Mouse (Mus musculus): Measurements from ENCODE around the gene Atp6v1e2. TPM values are rescaled to one million over a fixed set of nuclear protein-coding genes. Genes with fewer than 3 reads are reported as not detected.

Gene Atp6v1e2
- polyA plus RNA-seq, 1 experiment from 2014 or later, result not detected

GRCm38 (mm10) chr17:86913003-86913607 lies 34.6 kb downstream of the Atp6v1e2 start:
- no peaks in the 10 kb centered on the region for H3K4me1 ChIP-seq
- WGBS, result 75% methylated on average over 7 of the region's 7 CpGs
- H3K9ac ChIP-seq, result no peak overlapping the region
- no peaks in the 10 kb centered on the region for H3K36me3 ChIP-seq
- H3K9me3 ChIP-seq (replicated peaks), result 0 out of 2 replicates have a peak, but pooled peaks cover 2% of the 10 kb centered on the region
- no peak for ATAC-seq (ENCODE audit: insufficient number of reproducible peaks, low FRiP score, low TSS enrichment, low read depth)
- H3K4me3 ChIP-seq (replicated peaks), result no peak overlapping the region
- no peaks in the 10 kb centered on the region for H3K27me3 ChIP-seq
- H3K4me2 ChIP-seq (replicated peaks), result no peak overlapping the region
- no peak overlapping the region for H3K27ac ChIP-seq (replicated peaks)

GRCm38 (mm10) chr17:86911261-86911660 lies 36.4 kb downstream of the Atp6v1e2 start:
- Histone ChIP-seq H3K36me3 (no peaks in the 10 kb centered on the region), H3K27me3 (peaks cover 4% of the 10 kb centered on the region; the same call in 1 of the 2 replicates), H3K4me3 (replicated peaks) (no peak overlapping the region), H3K9me3 (replicated peaks) (0 out of 2 replicates have a peak, but pooled peaks cover 2% of the 10 kb centered on the region), H3K4me2 (replicated peaks) (no peak overlapping the region), H3K27ac (replicated peaks) (no peak overlapping the region), H3K4me1 (no peaks in the 10 kb centered on the region), H3K9ac (no peak overlapping the region)
- ATAC-seq (ENCODE audit: insufficient number of reproducible peaks, low FRiP score, low TSS enrichment, low read depth), result no peak
- 68% methylated on average over 5 of the region's 5 CpGs for WGBS

- Histone ChIP-seq H3K4me3 (replicated peaks) (no peak overlapping the region), H3K27me3 (peaks cover 4% of the 10 kb centered on the region; the same call in 1 of the 2 replicates), H3K36me3 (no peaks in the 10 kb centered on the region), H3K4me2 (replicated peaks) (no peak overlapping the region), H3K9ac (no peak overlapping the region), H3K9me3 (replicated peaks) (no peaks in the 10 kb centered on the region), H3K4me1 (peaks cover 10% of the 10 kb centered on the region), H3K27ac (replicated peaks) (no peak overlapping the region)
- WGBS, result 64% methylated on average over 14 of the region's 14 CpGs
- no peak for ATAC-seq (ENCODE audit: insufficient number of reproducible peaks, low FRiP score, low TSS enrichment, low read depth)
Observed at GRCm38 (mm10) chr17:86909733-86910495, 37.8 kb downstream of the Atp6v1e2 start.

- H3K9ac ChIP-seq, result no peak overlapping the region
- no peak overlapping the region for H3K27ac ChIP-seq (replicated peaks)
- peaks cover 10% of the 10 kb centered on the region for H3K4me1 ChIP-seq
- peaks cover 8% of the 10 kb centered on the region; the same call in 1 of the 2 replicates for H3K27me3 ChIP-seq
- ATAC-seq (ENCODE audit: insufficient number of reproducible peaks, low FRiP score, low TSS enrichment, low read depth), result no peak
- no peaks in the 10 kb centered on the region for H3K9me3 ChIP-seq (replicated peaks)
- no peak overlapping the region for H3K4me3 ChIP-seq (replicated peaks)
- 56% methylated on average over 8 of the region's 8 CpGs for WGBS
- H3K4me2 ChIP-seq (replicated peaks), result no peak overlapping the region
- no peaks in the 10 kb centered on the region for H3K36me3 ChIP-seq
Observed at GRCm38 (mm10) chr17:86908316-86908715, 39.4 kb downstream of the Atp6v1e2 start.

GRCm38 (mm10) chr17:86907092-86907491 lies 40.6 kb downstream of the Atp6v1e2 start:
- ATAC-seq (ENCODE audit: insufficient number of reproducible peaks, low FRiP score, low TSS enrichment, low read depth), result no peak
- WGBS, result 89% methylated on average over 3 of the region's 3 CpGs

GRCm38 (mm10) chr17:86906601-86907000 lies 41.1 kb downstream of the Atp6v1e2 start:
- WGBS, result 30% methylated on average over 6 of the region's 6 CpGs
- H3K27me3 ChIP-seq, result peaks cover 8% of the 10 kb centered on the region; the same call in 1 of the 2 replicates
- H3K27ac ChIP-seq (replicated peaks), result no peak overlapping the region
- no peak overlapping the region for H3K9ac ChIP-seq
- ATAC-seq (ENCODE audit: insufficient number of reproducible peaks, low FRiP score, low TSS enrichment, low read depth), result no peak
- H3K36me3 ChIP-seq, result no peaks in the 10 kb centered on the region
- H3K4me3 ChIP-seq (replicated peaks), result no peak overlapping the region
- peaks cover 10% of the 10 kb centered on the region for H3K4me1 ChIP-seq
- no peak overlapping the region for H3K4me2 ChIP-seq (replicated peaks)
- H3K9me3 ChIP-seq (replicated peaks), result no peaks in the 10 kb centered on the region

More at GRCm38 (mm10) chr17:86907092-86907491, 40.6 kb downstream of the Atp6v1e2 start:
- Histone ChIP-seq H3K4me1 (peaks cover 10% of the 10 kb centered on the region), H3K36me3 (no peaks in the 10 kb centered on the region), H3K4me2 (replicated peaks) (no peak overlapping the region), H3K27me3 (peaks cover 8% of the 10 kb centered on the region; the same call in 1 of the 2 replicates), H3K4me3 (replicated peaks) (no peak overlapping the region), H3K9me3 (replicated peaks) (no peaks in the 10 kb centered on the region), H3K27ac (replicated peaks) (no peak overlapping the region), H3K9ac (no peak overlapping the region)

- 3% methylated on average over 9 of the region's 9 CpGs for WGBS
Observed at GRCm38 (mm10) chr17:86906136-86906461, 41.6 kb downstream of the Atp6v1e2 start.

GRCm38 (mm10) chr17:86905297-86906135 lies 42.2 kb downstream of the Atp6v1e2 start:
- no peaks in the 10 kb centered on the region for H3K36me3 ChIP-seq
- peak overlapping the region; percentile 40 for H3K27ac ChIP-seq (replicated peaks)
- H3K4me2 ChIP-seq (replicated peaks), result peak overlapping the region; percentile 21; the same call in 1 of the 2 replicates
- no peak for ATAC-seq (ENCODE audit: insufficient number of reproducible peaks, low FRiP score, low TSS enrichment, low read depth)
- no peak overlapping the region for H3K4me3 ChIP-seq (replicated peaks)
- H3K9ac ChIP-seq, result no peak overlapping the region
- H3K9me3 ChIP-seq (replicated peaks), result no peaks in the 10 kb centered on the region
- WGBS, result 17% methylated on average over 19 of the region's 19 CpGs
- peaks cover 10% of the 10 kb centered on the region for H3K4me1 ChIP-seq
- H3K27me3 ChIP-seq, result peaks cover 8% of the 10 kb centered on the region; the same call in 1 of the 2 replicates

More at GRCm38 (mm10) chr17:86906136-86906461, 41.6 kb downstream of the Atp6v1e2 start:
- no peak for ATAC-seq (ENCODE audit: insufficient number of reproducible peaks, low FRiP score, low TSS enrichment, low read depth)
- Histone ChIP-seq H3K9ac (no peak overlapping the region), H3K4me2 (replicated peaks) (peak overlapping the region; percentile 21; the same call in 1 of the 2 replicates), H3K27ac (replicated peaks) (peak overlapping the region; percentile 40), H3K9me3 (replicated peaks) (no peaks in the 10 kb centered on the region), H3K4me3 (replicated peaks) (no peak overlapping the region), H3K4me1 (peaks cover 10% of the 10 kb centered on the region), H3K27me3 (peaks cover 8% of the 10 kb centered on the region; the same call in 1 of the 2 replicates), H3K36me3 (no peaks in the 10 kb centered on the region)

GRCm38 (mm10) chr17:86904206-86904605 lies 43.5 kb downstream of the Atp6v1e2 start:
- Histone ChIP-seq H3K9ac (no peak overlapping the region), H3K4me3 (replicated peaks) (no peak overlapping the region), H3K27ac (replicated peaks) (no peak overlapping the region), H3K4me2 (replicated peaks) (no peak overlapping the region), H3K4me1 (peaks cover 10% of the 10 kb centered on the region), H3K36me3 (no peaks in the 10 kb centered on the region), H3K9me3 (replicated peaks) (no peaks in the 10 kb centered on the region), H3K27me3 (peaks cover 8% of the 10 kb centered on the region; the same call in 1 of the 2 replicates)
- ATAC-seq (ENCODE audit: insufficient number of reproducible peaks, low FRiP score, low TSS enrichment, low read depth), result no peak
- 72% methylated on average over 3 of the region's 3 CpGs for WGBS

GRCm38 (mm10) chr17:86903596-86903995 lies 44.1 kb downstream of the Atp6v1e2 start:
- Histone ChIP-seq H3K36me3 (no peaks in the 10 kb centered on the region), H3K9me3 (replicated peaks) (no peaks in the 10 kb centered on the region), H3K4me3 (replicated peaks) (no peak overlapping the region), H3K9ac (no peak overlapping the region), H3K27me3 (peaks cover 8% of the 10 kb centered on the region; the same call in 1 of the 2 replicates), H3K4me1 (peaks cover 10% of the 10 kb centered on the region), H3K4me2 (replicated peaks) (no peak overlapping the region), H3K27ac (replicated peaks) (no peak overlapping the region)
- ATAC-seq (ENCODE audit: insufficient number of reproducible peaks, low FRiP score, low TSS enrichment, low read depth), result no peak
- whole genome bisulfite sequencing, result 42% methylated on average over 7 of the region's 7 CpGs

Measured in embryonic facial prominence, embryonic 15.5 days (tissue).